Mouse (Mus musculus) ES-E14 (cell line): Measurements from ENCODE around the gene Fga.

Experiments used
- CHD2 ChIP-seq: IDR thresholded peaks from 2 replicates; pipeline ENCODE4 v1.6.1; 2014; ENCODE audit warnings: mild to moderate bottlenecking, low read depth, low read length, inconsistent platforms
- HCFC1 ChIP-seq: IDR thresholded peaks from 2 replicates; pipeline ENCODE4 v1.6.1; 2012; ENCODE audit warnings: low read length, inconsistent platforms, borderline replicate concordance; ENCODE audit not compliant: insufficient read depth
- MAFK ChIP-seq: IDR thresholded peaks from 2 replicates; pipeline ENCODE4 v1.6.1; 2014; ENCODE audit warnings: mild to moderate bottlenecking, low read depth, low read length, inconsistent platforms; ENCODE audit not compliant: insufficient read depth
- ZC3H11A ChIP-seq: IDR thresholded peaks from 2 replicates; pipeline ENCODE4 v1.6.1; 2012; ENCODE audit warnings: low read depth, mild to moderate bottlenecking, inconsistent platforms, low read length, borderline replicate concordance
- ZNF384 ChIP-seq: IDR thresholded peaks from 2 replicates; pipeline ENCODE4 v1.6.1; 2012; ENCODE audit warnings: low read depth, low read length, inconsistent platforms

DNA sequence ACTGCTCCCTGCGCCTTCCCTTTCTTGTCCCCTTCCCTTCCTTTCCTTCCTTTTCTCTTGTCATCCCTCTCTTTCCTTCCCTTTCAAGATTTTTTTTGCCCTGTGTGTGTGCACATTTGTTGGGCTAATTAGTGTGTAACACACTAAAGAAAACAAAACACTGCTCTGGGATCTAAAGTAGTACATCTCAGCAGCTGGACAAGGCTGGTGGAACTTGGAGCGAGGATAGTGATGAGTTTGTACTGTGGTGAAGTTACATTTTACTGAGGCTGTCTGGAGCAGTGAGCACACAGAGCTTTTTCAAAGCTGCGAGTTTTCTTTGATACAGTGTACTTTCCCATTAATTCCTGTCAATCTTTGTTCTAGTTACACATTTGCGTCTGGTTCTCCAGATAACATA lies 44.4 kb downstream of the Fga start:
- TF ChIP-seq CHD2, result no peak
- no peak for TF ChIP-seq ZC3H11A
- no peak for TF ChIP-seq ZNF384
- no peak for TF ChIP-seq MAFK
- no peak for TF ChIP-seq HCFC1
